Mouse (Mus musculus) embryonic facial prominence, embryonic 13.5 days (tissue): ENCODE measurements at regions not wholly inside any gene's neighbourhood (a gene's known extent, or its start where the extent isn't known, plus 50 kb on each side); places are given as distances from the start of the nearest gene placed in this dataset.

ENCODE experiments used
- ATAC-seq: fragments of 200-750 bp; cut with Nextera tagmentation; 2 replicates; pipeline ENCODE4 v1.8.0; 2017; ENCODE audit warnings: low read depth; ENCODE audit not compliant: insufficient number of reproducible peaks, insufficient read depth, low FRiP score, low TSS enrichment
- H3K27ac ChIP-seq: fragments of 300-500 bp; sonication (generic); 2 replicates; pipeline ENCODE4 v1.5.1; 2015; ENCODE audit warnings: moderate library complexity, mild to moderate bottlenecking, inconsistent platforms
- H3K27me3 ChIP-seq: fragments of 300-500 bp; sonication (generic); 2 replicates; pipeline ENCODE4 v1.6.1; 2015; ENCODE audit warnings: mild to moderate bottlenecking, inconsistent platforms
- H3K36me3 ChIP-seq: fragments of 300-500 bp; sonication (generic); 2 replicates; pipeline ENCODE4 v1.6.1; 2015; ENCODE audit warnings: mild to moderate bottlenecking, inconsistent platforms
- H3K4me1 ChIP-seq: fragments of 300-500 bp; sonication (generic); 2 replicates; pipeline ENCODE4 v1.6.1; 2015; ENCODE audit warnings: inconsistent platforms
- H3K4me2 ChIP-seq: fragments of 300-500 bp; sonication (generic); 2 replicates; pipeline ENCODE4 v1.6.1; 2015; ENCODE audit warnings: moderate library complexity, mild to moderate bottlenecking, inconsistent platforms
- H3K4me3 ChIP-seq: fragments of 300-500 bp; sonication (generic); 2 replicates; pipeline ENCODE4 v1.5.1; 2015; ENCODE audit warnings: mild to moderate bottlenecking, inconsistent platforms
- H3K9ac ChIP-seq: fragments of 300-500 bp; sonication (generic); 2 replicates; pipeline ENCODE4 v1.6.1; 2015; ENCODE audit warnings: mild to moderate bottlenecking, inconsistent platforms
- H3K9me3 ChIP-seq: fragments of 300-500 bp; sonication (generic); 2 replicates; pipeline ENCODE4 v1.6.1; 2016; ENCODE audit warnings: inconsistent platforms
- WGBS: fragments of 180-500 bp; shearing (Covaris S2); methylation state at CpG from one replicate; pipeline ENCODE4 v1.1.7; 2015; ENCODE audit warnings: mixed read lengths; 5-methylcytosine and 5-hydroxymethylcytosine counted together

DNA sequence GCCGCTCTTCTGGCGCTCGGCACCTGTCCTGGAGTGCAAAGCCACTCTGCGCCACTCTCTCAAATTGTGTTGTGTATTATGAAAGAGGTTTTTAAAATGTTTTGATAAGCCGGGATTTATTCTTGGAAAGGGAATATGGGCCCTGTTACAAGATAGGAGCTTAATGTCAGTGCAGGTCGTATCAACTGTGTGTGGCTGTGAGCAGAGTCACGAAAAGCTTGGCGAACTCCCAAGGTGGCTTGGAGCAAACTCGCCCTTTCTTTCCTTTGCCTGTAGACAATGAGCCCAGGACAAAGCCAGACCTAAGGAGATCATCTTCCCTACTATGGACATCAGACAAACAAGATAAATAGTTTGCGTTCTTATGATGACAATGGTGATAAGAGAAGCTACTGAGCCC is 74.3 kb upstream of the Map4k3 start:
- Histone ChIP-seq H3K9ac (no peak overlapping the region), H3K4me2 (peak overlapping the region; percentile 48), H3K9me3 (no peaks in the 10 kb centered on the region), H3K27me3 (no peaks in the 10 kb centered on the region), H3K27ac (no peak overlapping the region), H3K36me3 (no peaks in the 10 kb centered on the region), H3K4me1 (peaks cover 27% of the 10 kb centered on the region), H3K4me3 (no peak overlapping the region)
- ATAC-seq: no peak
- WGBS: 64% methylated on average over 10 of the region's 10 CpGs

DNA sequence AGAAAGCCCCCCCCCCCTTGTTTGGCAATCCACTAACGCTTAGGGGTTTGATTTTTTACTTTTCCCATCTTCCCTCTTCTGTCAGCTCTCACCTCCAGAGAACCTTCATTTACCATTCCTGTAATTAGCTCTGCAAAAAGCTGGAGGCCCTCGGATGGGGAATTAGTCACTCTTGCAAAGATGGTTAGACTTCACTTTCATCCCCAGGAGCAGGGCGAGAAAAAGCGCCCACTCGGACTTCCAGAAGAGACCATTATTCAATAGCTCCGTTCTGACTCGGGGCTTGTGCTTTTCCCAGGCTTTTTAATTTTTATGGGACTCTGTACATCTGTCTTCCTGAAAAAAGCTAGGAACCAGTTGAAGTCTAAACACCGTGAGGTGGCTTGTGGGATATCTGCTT is 73.7 kb upstream of the Map4k3 start:
- peak overlapping the region; percentile 75 for H3K27ac ChIP-seq
- peak overlapping the region; percentile 48 for H3K4me2 ChIP-seq
- ATAC-seq: no peak
- H3K4me1 ChIP-seq: peaks cover 27% of the 10 kb centered on the region
- H3K4me3 ChIP-seq: no peak overlapping the region
- H3K27me3 ChIP-seq: no peaks in the 10 kb centered on the region
- no peaks in the 10 kb centered on the region for H3K36me3 ChIP-seq
- H3K9me3 ChIP-seq: no peaks in the 10 kb centered on the region
- WGBS: 54% methylated on average over 8 of the region's 8 CpGs
- H3K9ac ChIP-seq: 0 out of 2 replicates have a peak overlapping the region, but pooled peaks have one; percentile 32

DNA sequence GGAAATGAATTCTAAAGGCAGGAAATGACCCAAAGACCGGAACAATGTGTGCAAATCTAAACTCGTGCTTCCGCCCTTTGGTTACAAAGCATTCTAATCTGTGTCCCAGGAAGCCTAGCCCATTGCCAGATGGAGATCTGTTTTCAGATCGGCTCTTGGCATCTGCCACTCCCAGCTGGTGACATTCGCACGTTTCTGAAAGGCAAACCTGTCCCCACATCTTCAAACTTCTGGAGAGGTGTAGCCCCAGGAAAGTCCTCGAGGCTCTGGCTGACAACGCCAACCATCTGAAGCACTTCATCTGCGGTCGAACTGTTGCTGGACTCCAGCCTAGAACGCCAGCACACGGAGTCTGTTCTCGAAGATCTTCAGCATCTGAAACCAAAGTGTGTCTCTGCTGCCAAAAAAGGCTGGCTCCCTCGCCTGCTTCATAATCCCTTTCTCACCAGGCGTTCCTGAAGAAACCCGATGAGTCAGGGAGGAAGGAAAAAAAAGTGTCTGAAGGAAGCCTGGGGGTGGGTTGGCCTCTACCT is 73.2 kb upstream of the Map4k3 start:
- WGBS: 19% methylated on average over 16 of the region's 16 CpGs
- Histone ChIP-seq H3K9me3 (no peaks in the 10 kb centered on the region), H3K4me2 (peak overlapping the region; percentile 48), H3K27ac (peak overlapping the region; percentile 75), H3K4me3 (0 out of 2 replicates have a peak overlapping the region, but pooled peaks have one; percentile 6), H3K4me1 (peaks cover 28% of the 10 kb centered on the region), H3K9ac (0 out of 2 replicates have a peak overlapping the region, but pooled peaks have one; percentile 32), H3K36me3 (no peaks in the 10 kb centered on the region), H3K27me3 (no peaks in the 10 kb centered on the region)
- no peak for ATAC-seq

DNA sequence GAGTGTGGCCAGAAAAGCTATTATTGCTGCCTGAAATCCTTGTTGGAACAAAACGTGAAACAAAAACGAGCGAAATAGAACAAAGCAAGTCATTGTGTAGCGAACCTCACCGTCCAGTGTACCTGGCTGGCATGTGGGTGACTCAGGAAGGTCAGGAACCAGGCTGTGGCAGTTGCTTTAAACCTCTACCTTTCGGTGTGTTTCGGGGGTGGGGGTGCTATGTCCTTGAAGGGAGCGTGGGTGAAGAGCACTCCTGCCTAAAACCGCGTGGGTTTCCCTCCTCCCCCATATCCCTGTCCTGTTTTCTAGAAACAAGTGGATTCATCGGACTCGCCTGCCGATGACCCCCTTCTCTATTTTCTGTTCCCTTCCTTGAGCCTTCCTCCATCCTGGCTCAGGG is 72.6 kb upstream of the Map4k3 start:
- H3K4me2 ChIP-seq: peak overlapping the region; percentile 48
- no peak overlapping the region for H3K4me3 ChIP-seq
- ATAC-seq: no peak
- no peak overlapping the region for H3K9ac ChIP-seq
- peak overlapping the region; percentile 75; the same call in 1 of the 2 replicates for H3K27ac ChIP-seq
- no peaks in the 10 kb centered on the region for H3K27me3 ChIP-seq
- H3K9me3 ChIP-seq: no peaks in the 10 kb centered on the region
- peaks cover 31% of the 10 kb centered on the region for H3K4me1 ChIP-seq
- no peaks in the 10 kb centered on the region for H3K36me3 ChIP-seq
- WGBS: 75% methylated on average over 13 of the region's 13 CpGs

- H3K4me3 ChIP-seq: no peak overlapping the region
- H3K36me3 ChIP-seq: no peaks in the 10 kb centered on the region
- no peak overlapping the region; the same call in 1 of the 2 replicates for H3K27ac ChIP-seq
- no peak overlapping the region for H3K9ac ChIP-seq
- WGBS: 68% methylated on average over 5 of the region's 5 CpGs
- no peak for ATAC-seq
- no peak overlapping the region for H3K4me2 ChIP-seq
- no peaks in the 10 kb centered on the region for H3K9me3 ChIP-seq
- H3K4me1 ChIP-seq: peaks cover 35% of the 10 kb centered on the region
- H3K27me3 ChIP-seq: no peaks in the 10 kb centered on the region
Measured at GRCm38 (mm10) chr17:80800454-80800853, 72.2 kb upstream of the Map4k3 start.

- Histone ChIP-seq H3K9me3 (no peaks in the 10 kb centered on the region), H3K36me3 (no peaks in the 10 kb centered on the region), H3K4me1 (peaks cover 39% of the 10 kb centered on the region), H3K27ac (no peak overlapping the region), H3K4me3 (no peak overlapping the region), H3K27me3 (no peaks in the 10 kb centered on the region), H3K9ac (no peak overlapping the region), H3K4me2 (no peak overlapping the region)
- no peak for ATAC-seq
- 86% methylated on average over 6 of the region's 6 CpGs for WGBS
Measured at GRCm38 (mm10) chr17:80799061-80799460, 70.8 kb upstream of the Map4k3 start.

DNA sequence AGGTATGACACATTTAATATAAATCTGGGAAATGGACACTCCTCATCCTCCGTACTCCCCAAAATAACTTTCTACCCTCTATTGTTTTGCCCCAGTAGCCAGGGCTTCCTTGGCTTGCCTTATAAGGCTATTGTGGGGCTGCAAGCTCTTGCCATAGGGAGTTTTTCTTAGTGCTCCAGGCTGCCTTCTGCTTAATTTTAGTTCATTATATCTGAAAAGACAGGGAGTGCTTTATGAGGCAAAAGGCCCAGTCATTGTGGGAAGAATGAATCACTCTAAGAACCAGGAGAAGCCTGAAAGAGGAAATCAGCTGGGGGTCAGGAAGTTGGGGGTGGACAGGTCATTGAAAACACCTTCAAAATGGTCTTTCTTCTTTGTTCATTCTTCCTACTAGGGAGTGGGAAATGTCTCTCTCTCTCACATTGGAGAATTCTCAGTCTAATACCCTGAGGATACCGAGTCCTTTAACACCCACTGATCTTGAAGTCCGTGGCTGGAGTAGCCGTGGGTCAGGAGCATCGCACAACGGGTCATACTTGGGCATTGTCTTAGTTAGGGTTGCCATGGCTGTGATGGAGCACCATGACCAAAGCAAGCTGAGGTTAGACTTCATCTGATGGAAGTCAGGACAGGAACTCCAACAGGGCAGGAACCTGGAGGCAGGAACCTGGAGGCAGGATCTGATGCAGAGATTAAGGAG is 70.1 kb upstream of the Map4k3 start:
- 66% methylated on average over 6 of the region's 6 CpGs for WGBS
- peaks cover 39% of the 10 kb centered on the region for H3K4me1 ChIP-seq
- no peaks in the 10 kb centered on the region for H3K36me3 ChIP-seq
- no peak for ATAC-seq
- H3K27me3 ChIP-seq: no peaks in the 10 kb centered on the region
- no peaks in the 10 kb centered on the region for H3K9me3 ChIP-seq
- H3K4me2 ChIP-seq: no peak overlapping the region
- H3K27ac ChIP-seq: no peak overlapping the region
- no peak overlapping the region for H3K9ac ChIP-seq
- H3K4me3 ChIP-seq: no peak overlapping the region

GRCm38 (mm10) chr17:80796790-80797189 is 68.5 kb upstream of the Map4k3 start:
- 63% methylated on average over 5 of the region's 5 CpGs for WGBS

DNA sequence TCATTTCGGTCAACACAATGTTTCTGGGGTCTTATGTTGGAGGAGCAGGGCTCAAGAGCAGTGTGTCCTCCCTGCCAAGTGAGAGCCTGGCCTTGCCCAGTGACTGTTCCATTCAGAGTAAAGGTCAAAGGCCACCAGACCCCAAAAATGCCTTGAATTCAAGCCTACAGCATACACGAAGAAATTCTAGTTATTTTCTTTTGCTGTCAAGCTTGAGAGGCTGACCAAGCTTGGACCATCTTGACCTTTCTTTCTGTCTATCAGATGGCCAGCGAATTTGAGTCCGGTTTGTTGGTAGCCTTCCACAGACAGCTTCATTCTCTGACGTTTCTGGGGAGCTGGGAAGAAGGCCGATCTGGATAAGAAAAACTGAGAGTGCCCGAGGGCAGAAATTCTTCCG is 68.1 kb upstream of the Map4k3 start:
- Histone ChIP-seq H3K9me3 (no peaks in the 10 kb centered on the region), H3K4me1 (peaks cover 30% of the 10 kb centered on the region), H3K27ac (no peak overlapping the region), H3K4me3 (no peak overlapping the region), H3K36me3 (no peaks in the 10 kb centered on the region), H3K9ac (no peak overlapping the region), H3K4me2 (no peak overlapping the region), H3K27me3 (no peaks in the 10 kb centered on the region)
- no peak for ATAC-seq
- WGBS: 55% methylated on average over 8 of the region's 8 CpGs

More at GRCm38 (mm10) chr17:80796790-80797189, 68.5 kb upstream of the Map4k3 start:
- Histone ChIP-seq H3K4me1 (peaks cover 34% of the 10 kb centered on the region), H3K9me3 (no peaks in the 10 kb centered on the region), H3K27me3 (no peaks in the 10 kb centered on the region), H3K36me3 (no peaks in the 10 kb centered on the region), H3K4me2 (no peak overlapping the region), H3K9ac (no peak overlapping the region), H3K27ac (no peak overlapping the region), H3K4me3 (no peak overlapping the region)
- ATAC-seq: no peak

GRCm38 (mm10) chr17:80795453-80796105 is 67.3 kb upstream of the Map4k3 start:
- WGBS: 70% methylated on average over 8 of the region's 8 CpGs
- Histone ChIP-seq H3K9me3 (no peaks in the 10 kb centered on the region), H3K27ac (no peak overlapping the region), H3K4me3 (no peak overlapping the region), H3K27me3 (no peaks in the 10 kb centered on the region), H3K4me1 (peaks cover 22% of the 10 kb centered on the region; the same call in 1 of the 2 replicates), H3K36me3 (no peaks in the 10 kb centered on the region), H3K4me2 (no peak overlapping the region), H3K9ac (no peak overlapping the region)
- ATAC-seq: peak; percentile 63; the same call in 1 of the 2 replicates

GRCm38 (mm10) chr17:80792605-80793004 is 64.3 kb upstream of the Map4k3 start:
- H3K27ac ChIP-seq: no peak overlapping the region
- H3K4me1 ChIP-seq: peaks cover 18% of the 10 kb centered on the region; the same call in 1 of the 2 replicates
- no peaks in the 10 kb centered on the region for H3K9me3 ChIP-seq
- no peaks in the 10 kb centered on the region for H3K36me3 ChIP-seq
- ATAC-seq: no peak
- H3K27me3 ChIP-seq: no peaks in the 10 kb centered on the region
- no peak overlapping the region for H3K4me3 ChIP-seq
- no peak overlapping the region for H3K9ac ChIP-seq
- 70% methylated on average over 4 of the region's 4 CpGs for WGBS
- H3K4me2 ChIP-seq: no peak overlapping the region

DNA sequence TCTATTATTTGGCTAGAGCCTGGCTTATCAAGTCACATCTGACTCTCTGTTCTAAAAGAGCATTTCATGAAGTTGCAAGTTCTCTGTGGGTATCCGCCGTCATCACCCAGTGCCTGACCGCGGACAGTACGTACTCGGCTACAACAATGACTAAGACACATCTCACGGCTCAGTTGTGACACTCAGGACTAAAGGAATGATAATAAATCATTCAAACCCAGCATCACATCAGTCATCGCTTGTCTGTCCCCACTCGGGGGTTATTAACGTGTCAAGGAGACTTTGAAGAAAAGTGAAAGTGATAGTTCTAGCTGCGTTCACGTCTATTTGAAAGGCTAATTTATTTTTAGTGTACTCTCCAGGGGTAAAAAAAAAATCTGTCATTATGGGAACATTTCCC is 61.4 kb upstream of the Map4k3 start:
- Histone ChIP-seq H3K4me1 (0 out of 2 replicates have a peak, but pooled peaks cover 9% of the 10 kb centered on the region), H3K27me3 (no peaks in the 10 kb centered on the region), H3K4me2 (no peak overlapping the region), H3K9me3 (no peaks in the 10 kb centered on the region), H3K9ac (no peak overlapping the region), H3K27ac (no peak overlapping the region), H3K4me3 (no peak overlapping the region), H3K36me3 (no peaks in the 10 kb centered on the region)
- no peak for ATAC-seq
- WGBS: 82% methylated on average over 12 of the region's 12 CpGs
